Mouse (Mus musculus) liver, embryonic 12.5 days (tissue): ENCODE results near the gene Actg2. TPM values are rescaled to one million over a fixed set of nuclear protein-coding genes. Genes with fewer than 3 reads are reported as not detected.

ENCODE experiments used
- ATAC-seq: fragments of 200-750 bp; cut with Nextera tagmentation; 2 replicates; pipeline ENCODE4 v1.8.0; 2017; ENCODE audit warnings: moderate number of reproducible peaks, mild to moderate bottlenecking, moderate library complexity
- H3K27ac ChIP-seq: fragments of 300-500 bp; sonication (generic); 2 replicates; pipeline ENCODE4 v1.5.1; 2016; ENCODE audit warnings: mild to moderate bottlenecking
- H3K27me3 ChIP-seq: fragments of 300-500 bp; sonication (generic); replicated peaks from 2 replicates; pipeline ENCODE4 v1.6.1; 2016; ENCODE audit warnings: mild to moderate bottlenecking, moderate library complexity
- H3K36me3 ChIP-seq: fragments of 300-500 bp; sonication (generic); 2 replicates; pipeline ENCODE4 v1.6.1; 2016; ENCODE audit warnings: mild to moderate bottlenecking, moderate library complexity
- H3K4me1 ChIP-seq: fragments of 300-500 bp; sonication (generic); 2 replicates; pipeline ENCODE4 v1.6.1; 2016
- H3K4me2 ChIP-seq: fragments of 300-500 bp; sonication (generic); 2 replicates; pipeline ENCODE4 v1.6.1; 2016; ENCODE audit warnings: mild to moderate bottlenecking, moderate library complexity
- H3K4me3 ChIP-seq: fragments of 300-500 bp; sonication (generic); 2 replicates; pipeline ENCODE4 v1.5.1; 2016; ENCODE audit warnings: mild to moderate bottlenecking, moderate library complexity
- H3K9ac ChIP-seq: fragments of 300-500 bp; sonication (generic); 2 replicates; pipeline ENCODE4 v1.6.1; 2016; ENCODE audit warnings: mild to moderate bottlenecking, moderate library complexity
- H3K9me3 ChIP-seq: fragments of 300-500 bp; sonication (generic); replicated peaks from 2 replicates; pipeline ENCODE4 v1.6.1; 2016; ENCODE audit warnings: mild to moderate bottlenecking, moderate library complexity
- WGBS: fragments of 180-500 bp; shearing (Covaris S2); methylation state at CpG from one replicate; pipeline ENCODE4 v1.1.7; 2016; ENCODE audit not compliant: insufficient replicate concordance; 5-methylcytosine and 5-hydroxymethylcytosine counted together
- polyA plus RNA-seq: library from polyadenylated mRNA; unstranded; fragments of >200 nt; fragmentation: Nextera tagmentation; extraction: Ambion mirVana; gene quantifications from 2 replicates; pipeline ENCODE4 v1.2.1, GENCODE M21; 2016

Actg2 gene
- polyA plus RNA-seq, 1 experiment from 2014 or later: 5.7 TPM

DNA sequence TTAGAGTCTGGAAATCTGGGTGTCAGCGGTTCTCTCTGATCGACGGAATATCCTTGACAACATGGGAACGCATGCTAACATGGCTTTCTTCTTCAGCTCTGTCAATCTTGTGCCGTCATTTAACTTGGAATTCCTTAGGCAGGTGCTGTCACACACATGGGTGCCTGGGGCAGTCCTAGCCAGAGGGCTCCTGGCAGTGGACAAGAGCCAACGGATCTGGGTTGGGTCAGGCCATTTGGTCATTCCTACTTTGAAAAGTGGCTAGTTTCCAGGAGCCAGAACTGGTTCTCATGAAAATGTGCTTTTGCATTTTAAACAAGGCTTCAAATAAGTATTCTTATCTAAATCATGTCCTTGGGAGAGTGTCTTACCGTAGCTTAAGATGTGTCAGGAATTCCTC, 64.3 kb downstream of the Actg2 start:
- 81% methylated on average over 7 of the region's 7 CpGs for WGBS
- H3K9me3 ChIP-seq: no peaks in the 10 kb centered on the region
- H3K4me2 ChIP-seq: no peak overlapping the region
- no peak overlapping the region for H3K9ac ChIP-seq
- H3K4me3 ChIP-seq: no peak overlapping the region
- no peaks in the 10 kb centered on the region for H3K36me3 ChIP-seq
- no peaks in the 10 kb centered on the region; the same call in 1 of the 2 replicates for H3K4me1 ChIP-seq
- no peak overlapping the region for H3K27ac ChIP-seq
- 0 out of 2 replicates have a peak, but pooled peaks cover 7% of the 10 kb centered on the region for H3K27me3 ChIP-seq
- no peak for ATAC-seq

DNA sequence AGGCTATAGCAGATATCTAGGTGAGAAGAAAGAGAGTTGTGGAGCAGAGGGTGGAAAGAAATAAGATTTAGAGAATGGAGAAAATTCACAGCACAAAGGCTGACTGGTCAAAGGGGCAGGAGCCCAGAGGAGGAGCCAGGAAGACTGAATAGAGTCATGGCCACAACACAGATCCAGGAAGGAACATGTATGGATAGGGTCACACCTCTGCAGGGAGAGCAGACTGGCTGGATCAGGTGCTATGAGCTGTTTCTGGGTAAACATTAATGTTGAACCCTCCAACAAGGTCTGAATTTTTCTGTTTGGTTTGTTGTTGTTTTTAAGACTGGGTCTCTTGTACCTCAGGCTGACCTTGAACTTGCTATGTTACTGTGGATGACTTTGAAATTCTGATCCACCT, 72.1 kb downstream of the Actg2 start:
- Histone ChIP-seq H3K27me3 (no peaks in the 10 kb centered on the region), H3K4me1 (peaks cover 17% of the 10 kb centered on the region)
- no peak for ATAC-seq

More for the DNA sequence above, 72.1 kb downstream of the Actg2 start:
- Histone ChIP-seq H3K9ac (no peak overlapping the region), H3K27ac (no peak overlapping the region), H3K4me2 (no peak overlapping the region), H3K36me3 (no peaks in the 10 kb centered on the region), H3K4me3 (no peak overlapping the region), H3K9me3 (no peaks in the 10 kb centered on the region)

Other genes with a start within 250 kb of the Actg2 start
- gene Mthfd2, start 210.4 kb downstream of the Actg2 start, polyA plus RNA-seq: 112 and 114 TPM in 2 replicates
- 58.6 and 59.9 TPM in 2 replicates for gene Mob1a, start 210.2 kb downstream of the Actg2 start, polyA plus RNA-seq
- 314 and 322 TPM in 2 replicates for gene Bola3, start 187.1 kb downstream of the Actg2 start, polyA plus RNA-seq
- 12.1 and 14.8 TPM in 2 replicates for gene Tet3, start 77.2 kb downstream of the Actg2 start, polyA plus RNA-seq
- 28.2 and 30.4 TPM in 2 replicates for gene Dguok, start 29.3 kb downstream of the Actg2 start, polyA plus RNA-seq
- 11.7 and 13.4 TPM in 2 replicates for gene Stambp, start 36.5 kb upstream of the Actg2 start, polyA plus RNA-seq
- gene Clec4f, start 119.9 kb upstream of the Actg2 start, polyA plus RNA-seq: 2.1 and 2.9 TPM in 2 replicates
- 0.11 TPM in 1 of 2 replicates, not detected in the other for gene Cd207, start 141.6 kb upstream of the Actg2 start, polyA plus RNA-seq
- not detected in 2 replicates for gene Vax2, start 175.0 kb upstream of the Actg2 start, polyA plus RNA-seq
- gene Atp6v1b1, start 206.7 kb upstream of the Actg2 start, polyA plus RNA-seq: not detected in 2 replicates
- not detected in 2 replicates for gene Ankrd53, start 226.4 kb upstream of the Actg2 start, polyA plus RNA-seq
- 54.6 and 56.1 TPM in 2 replicates for gene Tex261, start 239.5 kb upstream of the Actg2 start, polyA plus RNA-seq